Mouse (Mus musculus): ENCODE data around the gene Hipk2. TPM values are rescaled to one million over a fixed set of nuclear protein-coding genes. Genes with fewer than 3 reads are reported as not detected.
A peak's percentile ranks its signal among the peaks of the same experiment; 100 is the strongest.

Hipk2 gene
- polyA plus RNA-seq, 1 experiment from 2014 or later, result 11.0 TPM

GRCm38 (mm10) chr6:38866761-38867160, 9.2 kb downstream of the Hipk2 start:
- no peak overlapping the region for H3K4me3 ChIP-seq (ENCODE audit: control insufficient read depth in 1 of 2, insufficient read depth in 1 of 2, low read depth in 1 of 2, low read length in 2 of 2)
- H3K27me3 ChIP-seq (ENCODE audit: control insufficient read depth, insufficient read depth, low read length), result no peaks in the 10 kb centered on the region
- ATAC-seq (ENCODE audit: insufficient number of reproducible peaks, insufficient read depth, low FRiP score, low read depth), result no peak
- H3K4me1 ChIP-seq (ENCODE audit: control insufficient read depth in 2 of 2, insufficient read depth in 2 of 2, low read length in 2 of 2), result peaks cover 3 to 22% of the 10 kb centered on the region in 2 experiments; a peak in 3 of 4 replicates
- H3K4me2 ChIP-seq (ENCODE audit: low read length), result no peak overlapping the region
- H3K9ac ChIP-seq (ENCODE audit: low read length), result no peak overlapping the region
- no peak overlapping the region for H3K27ac ChIP-seq (replicated peaks in 1 of 2; ENCODE audit: control insufficient read depth in 1 of 2, insufficient read depth in 1 of 2, low read depth in 2 of 2, low read length in 2 of 2)
- 0 out of 2 replicates have a peak, but pooled peaks cover 10% of the 10 kb centered on the region for H3K36me3 ChIP-seq (ENCODE audit: control insufficient read depth, insufficient read depth, low read length)
- WGBS, result 68% methylated on average over 2 of the region's 2 CpGs
- H3K9me3 ChIP-seq (ENCODE audit: control insufficient read depth, low read length), result no peaks in the 10 kb centered on the region

GRCm38 (mm10) chr6:38866357-38866756, 9.6 kb downstream of the Hipk2 start:
- 88% methylated on average over 1 of the region's 1 CpGs for WGBS
- no peak overlapping the region for H3K4me3 ChIP-seq (ENCODE audit: control insufficient read depth in 1 of 2, insufficient read depth in 1 of 2, low read depth in 1 of 2, low read length in 2 of 2)
- H3K9me3 ChIP-seq (ENCODE audit: control insufficient read depth, low read length), result no peaks in the 10 kb centered on the region
- H3K4me2 ChIP-seq (ENCODE audit: low read length), result no peak overlapping the region
- 0 out of 2 replicates have a peak, but pooled peaks cover 7% of the 10 kb centered on the region for H3K36me3 ChIP-seq (ENCODE audit: control insufficient read depth, insufficient read depth, low read length)
- ATAC-seq (ENCODE audit: insufficient number of reproducible peaks, insufficient read depth, low FRiP score, low read depth), result no peak
- no peak overlapping the region for H3K9ac ChIP-seq (ENCODE audit: low read length)
- H3K4me1 ChIP-seq (ENCODE audit: control insufficient read depth in 2 of 2, insufficient read depth in 2 of 2, low read length in 2 of 2), result peaks cover 3 to 22% of the 10 kb centered on the region in 2 experiments; a peak in 3 of 4 replicates
- no peak overlapping the region for H3K27ac ChIP-seq (replicated peaks in 1 of 2; ENCODE audit: control insufficient read depth in 1 of 2, insufficient read depth in 1 of 2, low read depth in 2 of 2, low read length in 2 of 2)
- H3K27me3 ChIP-seq (ENCODE audit: control insufficient read depth, insufficient read depth, low read length), result no peaks in the 10 kb centered on the region

DNA sequence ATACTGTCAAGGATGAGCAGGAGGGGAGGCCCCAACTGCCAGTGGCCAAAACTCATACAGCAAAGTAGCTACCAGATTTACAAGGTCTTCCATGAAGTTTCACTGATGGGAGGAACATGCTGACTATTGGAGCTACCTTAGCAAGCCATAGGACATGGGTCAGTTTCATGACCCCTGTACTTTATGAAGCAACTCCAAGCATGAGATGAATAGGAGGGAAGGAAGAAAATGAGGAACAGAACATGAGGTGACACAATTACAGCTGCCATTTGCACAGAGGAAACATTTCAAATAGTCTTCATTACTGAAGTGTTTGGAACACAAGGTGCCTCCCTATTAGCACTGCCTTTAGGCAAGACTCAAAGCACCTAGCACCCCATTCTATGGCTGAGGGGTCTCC, 10.2 kb downstream of the Hipk2 start:
- no peak overlapping the region for H3K9ac ChIP-seq (ENCODE audit: low read length)
- no peaks in the 10 kb centered on the region for H3K27me3 ChIP-seq (ENCODE audit: control insufficient read depth, insufficient read depth, low read length)
- no peak overlapping the region for H3K4me3 ChIP-seq (ENCODE audit: control insufficient read depth in 1 of 2, insufficient read depth in 1 of 2, low read depth in 1 of 2, low read length in 2 of 2)
- peaks cover 3 to 22% of the 10 kb centered on the region in 2 experiments; a peak in 2 of 4 replicates for H3K4me1 ChIP-seq (ENCODE audit: control insufficient read depth in 2 of 2, insufficient read depth in 2 of 2, low read length in 2 of 2)
- H3K27ac ChIP-seq (replicated peaks in 1 of 2; ENCODE audit: control insufficient read depth in 1 of 2, insufficient read depth in 1 of 2, low read depth in 2 of 2, low read length in 2 of 2), result no peak overlapping the region
- no peak for ATAC-seq (ENCODE audit: insufficient number of reproducible peaks, insufficient read depth, low FRiP score, low read depth)
- no peaks in the 10 kb centered on the region for H3K9me3 ChIP-seq (ENCODE audit: control insufficient read depth, low read length)
- no peak overlapping the region for H3K4me2 ChIP-seq (ENCODE audit: low read length)
- 0 out of 2 replicates have a peak, but pooled peaks cover 7% of the 10 kb centered on the region for H3K36me3 ChIP-seq (ENCODE audit: control insufficient read depth, insufficient read depth, low read length)

GRCm38 (mm10) chr6:38863595-38863994, 12.4 kb downstream of the Hipk2 start:
- Histone ChIP-seq H3K4me1 (ENCODE audit: control insufficient read depth in 2 of 2, insufficient read depth in 2 of 2, low read length in 2 of 2) (peaks cover 3 to 28% of the 10 kb centered on the region in 2 experiments; a peak in 2 of 4 replicates), H3K9me3 (ENCODE audit: control insufficient read depth, low read length) (no peaks in the 10 kb centered on the region), H3K4me3 (ENCODE audit: control insufficient read depth in 1 of 2, insufficient read depth in 1 of 2, low read depth in 1 of 2, low read length in 2 of 2) (no peak overlapping the region), H3K27ac (replicated peaks in 1 of 2; ENCODE audit: control insufficient read depth in 1 of 2, insufficient read depth in 1 of 2, low read depth in 2 of 2, low read length in 2 of 2) (no peak overlapping the region), H3K27me3 (ENCODE audit: control insufficient read depth, insufficient read depth, low read length) (no peaks in the 10 kb centered on the region), H3K4me2 (ENCODE audit: low read length) (no peak overlapping the region), H3K9ac (ENCODE audit: low read length) (no peak overlapping the region), H3K36me3 (ENCODE audit: control insufficient read depth, insufficient read depth, low read length) (no peaks in the 10 kb centered on the region)
- ATAC-seq (ENCODE audit: insufficient number of reproducible peaks, insufficient read depth, low FRiP score, low read depth), result no peak
- WGBS, result 22% methylated on average over 3 of the region's 3 CpGs

GRCm38 (mm10) chr6:38860301-38860700, 15.7 kb downstream of the Hipk2 start:
- Histone ChIP-seq H3K27ac (replicated peaks in 1 of 2; ENCODE audit: control insufficient read depth in 1 of 2, insufficient read depth in 1 of 2, low read depth in 2 of 2, low read length in 2 of 2) (no peak overlapping the region), H3K27me3 (ENCODE audit: control insufficient read depth, insufficient read depth, low read length) (no peaks in the 10 kb centered on the region), H3K9me3 (ENCODE audit: control insufficient read depth, low read length) (no peaks in the 10 kb centered on the region), H3K9ac (ENCODE audit: low read length) (no peak overlapping the region), H3K36me3 (ENCODE audit: control insufficient read depth, insufficient read depth, low read length) (no peaks in the 10 kb centered on the region), H3K4me1 (ENCODE audit: control insufficient read depth in 2 of 2, insufficient read depth in 2 of 2, low read length in 2 of 2) (peaks cover 3 to 24% of the 10 kb centered on the region in 2 experiments; a peak in 2 of 4 replicates), H3K4me3 (ENCODE audit: control insufficient read depth in 1 of 2, insufficient read depth in 1 of 2, low read depth in 1 of 2, low read length in 2 of 2) (no peak overlapping the region), H3K4me2 (ENCODE audit: low read length) (no peak overlapping the region)
- ATAC-seq (ENCODE audit: insufficient number of reproducible peaks, insufficient read depth, low FRiP score, low read depth), result no peak
- WGBS, result 58% methylated on average over 2 of the region's 2 CpGs

DNA sequence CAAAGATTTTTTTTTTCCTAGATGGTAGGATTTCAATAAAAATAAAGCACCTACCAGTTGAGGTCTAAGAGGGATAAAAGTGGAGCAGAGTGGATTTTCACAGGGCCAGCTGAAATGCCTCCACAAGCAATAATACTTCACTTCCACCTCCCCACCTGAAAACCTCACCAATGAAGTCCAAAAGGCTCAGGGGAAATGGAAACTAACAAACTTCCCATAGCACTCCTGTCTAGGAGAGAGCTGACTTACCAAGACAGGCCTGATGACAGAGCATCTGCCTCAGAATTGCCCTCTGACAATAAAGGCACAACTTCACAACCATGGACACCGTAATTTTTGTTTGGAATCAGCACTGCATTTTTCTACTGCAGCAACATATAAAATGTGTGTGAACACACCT, 16.1 kb downstream of the Hipk2 start:
- Histone ChIP-seq H3K36me3 (ENCODE audit: control insufficient read depth, insufficient read depth, low read length) (no peaks in the 10 kb centered on the region), H3K27ac (replicated peaks in 1 of 2; ENCODE audit: control insufficient read depth in 1 of 2, insufficient read depth in 1 of 2, low read depth in 2 of 2, low read length in 2 of 2) (no peak overlapping the region), H3K9ac (ENCODE audit: low read length) (no peak overlapping the region), H3K4me1 (ENCODE audit: control insufficient read depth in 2 of 2, insufficient read depth in 2 of 2, low read length in 2 of 2) (peaks cover 3 to 20% of the 10 kb centered on the region in 2 experiments; a peak in 2 of 4 replicates), H3K27me3 (ENCODE audit: control insufficient read depth, insufficient read depth, low read length) (no peaks in the 10 kb centered on the region), H3K4me2 (ENCODE audit: low read length) (no peak overlapping the region), H3K4me3 (ENCODE audit: control insufficient read depth in 1 of 2, insufficient read depth in 1 of 2, low read depth in 1 of 2, low read length in 2 of 2) (no peak overlapping the region), H3K9me3 (ENCODE audit: control insufficient read depth, low read length) (no peaks in the 10 kb centered on the region)
- WGBS, result 88% methylated on average over 1 of the region's 1 CpGs
- no peak for ATAC-seq (ENCODE audit: insufficient number of reproducible peaks, insufficient read depth, low FRiP score, low read depth)

- no peaks in the 10 kb centered on the region for H3K36me3 ChIP-seq (ENCODE audit: control insufficient read depth, insufficient read depth, low read length)
- H3K9ac ChIP-seq (ENCODE audit: low read length), result no peak overlapping the region
- H3K27ac ChIP-seq (replicated peaks in 1 of 2; ENCODE audit: control insufficient read depth in 1 of 2, insufficient read depth in 1 of 2, low read depth in 2 of 2, low read length in 2 of 2), result 0 out of 4 replicates have a peak overlapping the region, but pooled peaks of 1 of the 2 experiments have one; percentile 19
- no peaks in the 10 kb centered on the region for H3K9me3 ChIP-seq (ENCODE audit: control insufficient read depth, low read length)
- peaks cover 13 to 43% of the 10 kb centered on the region in 2 experiments for H3K4me1 ChIP-seq (ENCODE audit: control insufficient read depth in 2 of 2, insufficient read depth in 2 of 2, low read length in 2 of 2)
- H3K4me3 ChIP-seq (ENCODE audit: control insufficient read depth in 1 of 2, insufficient read depth in 1 of 2, low read depth in 1 of 2, low read length in 2 of 2), result no peak overlapping the region
- WGBS, result 61% methylated on average over 5 of the region's 5 CpGs
- no peaks in the 10 kb centered on the region for H3K27me3 ChIP-seq (ENCODE audit: control insufficient read depth, insufficient read depth, low read length)
- no peak for ATAC-seq (ENCODE audit: insufficient number of reproducible peaks, insufficient read depth, low FRiP score, low read depth)
- no peak overlapping the region for H3K4me2 ChIP-seq (ENCODE audit: low read length)
These were observed 22.4 kb downstream of the Hipk2 start for GRCm38 (mm10) chr6:38853561-38853992.

- H3K27ac ChIP-seq (replicated peaks in 1 of 2; ENCODE audit: control insufficient read depth in 1 of 2, insufficient read depth in 1 of 2, low read depth in 2 of 2, low read length in 2 of 2), result no peak overlapping the region
- no peaks in the 10 kb centered on the region for H3K9me3 ChIP-seq (ENCODE audit: control insufficient read depth, low read length)
- H3K4me3 ChIP-seq (ENCODE audit: control insufficient read depth in 1 of 2, insufficient read depth in 1 of 2, low read depth in 1 of 2, low read length in 2 of 2), result no peak overlapping the region
- no peaks in the 10 kb centered on the region for H3K27me3 ChIP-seq (ENCODE audit: control insufficient read depth, insufficient read depth, low read length)
- WGBS, result 71% methylated on average over 2 of the region's 2 CpGs
- H3K4me1 ChIP-seq (ENCODE audit: control insufficient read depth in 2 of 2, insufficient read depth in 2 of 2, low read length in 2 of 2), result peaks cover 21 to 61% of the 10 kb centered on the region in 2 experiments
- H3K4me2 ChIP-seq (ENCODE audit: low read length), result no peak overlapping the region
- no peak for ATAC-seq (ENCODE audit: insufficient number of reproducible peaks, insufficient read depth, low FRiP score, low read depth)
- H3K9ac ChIP-seq (ENCODE audit: low read length), result no peak overlapping the region
- no peaks in the 10 kb centered on the region for H3K36me3 ChIP-seq (ENCODE audit: control insufficient read depth, insufficient read depth, low read length)
These were observed 24.2 kb downstream of the Hipk2 start for GRCm38 (mm10) chr6:38851740-38852139.
